Mouse (Mus musculus): Measurements from ENCODE around the gene Gm20388.

DNA sequence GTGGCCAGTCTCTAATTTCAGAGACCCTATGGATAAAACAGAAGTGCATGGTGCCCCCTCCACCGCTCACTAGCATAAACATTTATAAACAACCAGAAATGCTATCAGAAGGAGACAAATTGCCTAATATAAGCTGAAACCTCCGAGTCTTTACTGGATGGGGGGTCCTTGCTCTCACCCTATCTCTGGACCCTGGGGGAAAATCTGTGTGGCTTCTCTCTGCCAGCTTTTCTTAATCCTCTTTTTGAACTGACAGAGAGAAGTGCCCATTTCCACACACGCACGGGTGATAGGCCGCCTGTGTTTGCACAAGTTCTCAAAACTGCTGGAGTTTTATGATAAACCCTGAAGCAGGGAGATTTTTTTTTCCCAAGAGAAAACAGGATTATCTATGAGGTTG lies 3744.1 kb downstream of the Gm20388 start:
- TF ChIP-seq POLR2A (IDR thresholded peaks at IDR 0.05; ENCODE audit: borderline replicate concordance, control insufficient read depth, low read depth, low read length) (no peak), CTCF (IDR thresholded peaks at IDR 0.05; ENCODE audit: control insufficient read depth, insufficient read depth, low read length) (no peak)

Data from bone marrow, adult 2 months (tissue).